Comparison of ENCODE assay signal across 8 mouse cellular contexts in the genomic region with DNA sequence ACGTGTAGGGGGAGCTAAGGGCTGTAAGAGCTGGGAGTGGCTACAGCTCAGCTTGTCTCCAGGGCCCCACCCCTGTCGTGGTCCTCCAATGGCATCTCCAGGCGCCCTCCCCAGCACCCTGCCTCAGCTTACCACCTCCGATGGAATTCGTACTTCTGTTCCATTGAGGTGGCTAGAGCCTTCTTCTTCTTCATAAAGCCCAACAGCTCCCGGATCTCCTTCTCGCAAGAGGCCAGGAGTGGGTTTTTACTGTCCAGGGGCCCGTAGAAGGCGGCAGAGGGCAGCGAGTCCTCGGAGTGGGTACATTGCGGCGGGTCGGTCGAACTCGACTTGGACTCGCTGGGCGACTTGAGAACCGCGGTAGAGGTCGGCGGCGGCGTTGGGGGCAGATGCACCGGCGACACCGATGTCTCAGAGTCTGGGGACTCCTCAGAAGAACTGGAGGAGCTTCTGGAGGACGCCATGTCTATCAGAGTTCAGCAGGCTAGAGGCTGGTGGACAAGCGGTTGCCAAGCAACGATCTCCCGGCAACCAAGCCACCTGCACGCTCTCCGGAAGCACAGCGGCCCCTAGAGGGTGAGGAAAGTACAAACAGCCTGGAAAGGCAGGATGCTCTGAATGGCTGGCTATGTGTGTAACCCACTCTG. TPM values are rescaled to one million over a fixed set of nuclear protein-coding genes. Genes with fewer than 3 reads are reported as not detected.
DNase-seq lines count a peak whose midpoint lies in the region; ATAC-seq and TF ChIP-seq lines count a peak whose summit lies in the region.

Gene Cfap54, minus strand, starts transcription at position 486 of the 647 bp plus-strand sequence.

- no peaks in the 10 kb centered on the region for H3K36me3 ChIP-seq in G1E (replicated peaks)
- no peaks in the 10 kb centered on the region for H3K36me3 ChIP-seq in forebrain, postnatal 0 days (ENCODE audit: insufficient read depth)

- DNase-seq in G1E (ENCODE audit: low spot score) = peak; percentile 80
- peak; percentile 83 to 85 for DNase-seq in cerebellum, adult 2 months
- DNase-seq in forebrain, postnatal 0 days = peak; percentile 92
- peak; percentile 92 for DNase-seq in heart, postnatal 4 days
- peak; percentile 90 to 94 for DNase-seq in layer of hippocampus, adult 2 months (ENCODE audit: low spot score in 2 of 2)
- DNase-seq in lung, adult 2 months = peak; percentile 81
- DNase-seq in testis, postnatal 14 days (ENCODE audit: low spot score) = peak; percentile 89

- no peak within 1 kb of the TSS for H3K27ac ChIP-seq in cerebellum, adult 2 months (ENCODE audit: insufficient read depth, low read length)
- H3K27ac ChIP-seq in forebrain, postnatal 0 days (ENCODE audit: low read depth, low read length) = peak within 1 kb of the TSS; percentile 41; the same call in 1 of the 2 replicates
- H3K27ac ChIP-seq in layer of hippocampus, adult 2 months = peak within 1 kb of the TSS; percentile 95

- H3K4me1 ChIP-seq in G1E (ENCODE audit: insufficient read depth, low read depth, low read length) = peaks cover 51% of the 10 kb centered on the region
- no peaks in the 10 kb centered on the region for H3K4me1 ChIP-seq in cerebellum, adult 2 months (ENCODE audit: control insufficient read depth, insufficient read depth, low read length)
- H3K4me1 ChIP-seq in forebrain, postnatal 0 days (ENCODE audit: insufficient read depth) = peaks cover 8% of the 10 kb centered on the region; the same call in 1 of the 2 replicates
- no peaks in the 10 kb centered on the region for H3K4me1 ChIP-seq in lung, adult 2 months (ENCODE audit: control insufficient read depth, insufficient read depth, low read length)

- TF ChIP-seq POLR2A in cerebellum, adult 2 months (IDR thresholded peaks at IDR 0.05; ENCODE audit: borderline replicate concordance, insufficient read depth, low read length) = no peak
- no peak for TF ChIP-seq POLR2A in lung, adult 2 months (IDR thresholded peaks at IDR 0.05; ENCODE audit: borderline replicate concordance, extremely low read depth, low read depth, low read length)

- H3K9ac ChIP-seq in forebrain, postnatal 0 days = peak within 1 kb of the TSS; percentile 40

- peak; percentile 83 for TF ChIP-seq CTCF in G1E (IDR thresholded peaks at IDR 0.05; ENCODE audit: low read depth, low read length)
- peak; percentile 85 for TF ChIP-seq CTCF in cerebellum, adult 2 months (IDR thresholded peaks at IDR 0.05; ENCODE audit: borderline replicate concordance, insufficient read depth, low read depth, low read length)
- TF ChIP-seq CTCF in forebrain, postnatal 0 days (IDR thresholded peaks at IDR 0.05; ENCODE audit: low read depth) = peak; percentile 96
- peak; percentile 97 for TF ChIP-seq CTCF in layer of hippocampus, adult 2 months (conservative IDR thresholded peaks at IDR 0.05)
- TF ChIP-seq CTCF in lung, adult 2 months (IDR thresholded peaks at IDR 0.05; ENCODE audit: insufficient read depth, low read length) = peak; percentile 87

- peak; percentile 79 for ATAC-seq in G1E (ENCODE audit: extremely low read depth, insufficient number of reproducible peaks, low FRiP score, poor library complexity, severe bottlenecking)
- ATAC-seq in forebrain, postnatal 0 days = peak; percentile 92
- ATAC-seq in neutrophil, adult 5-6 weeks (ENCODE audit: extremely low read depth, insufficient number of reproducible peaks, low FRiP score, poor library complexity, severe bottlenecking) = peak; percentile 97

- peak within 1 kb of the TSS; percentile 63 for H3K4me2 ChIP-seq in forebrain, postnatal 0 days (ENCODE audit: low read depth)

- WGBS in cerebellum, adult 2 months = 2% methylated on average over 34 of the region's 34 CpGs
- 2% methylated on average over 34 of the region's 34 CpGs for WGBS in forebrain, postnatal 0 days
- 3% methylated on average over 34 of the region's 34 CpGs for WGBS in lung, adult 2 months

- no peaks in the 10 kb centered on the region for H3K27me3 ChIP-seq in G1E (ENCODE audit: insufficient read depth, low read length)
- no peaks in the 10 kb centered on the region for H3K27me3 ChIP-seq in cerebellum, adult 2 months (ENCODE audit: control insufficient read depth, insufficient read depth, low read length)
- no peaks in the 10 kb centered on the region for H3K27me3 ChIP-seq in forebrain, postnatal 0 days (ENCODE audit: insufficient read depth, low read length)

- H3K4me3 ChIP-seq in G1E (ENCODE audit: low read depth, low read length) = peak within 1 kb of the TSS; percentile 80
- peak within 1 kb of the TSS; percentile 11 for H3K4me3 ChIP-seq in cerebellum, adult 2 months (replicated peaks; ENCODE audit: insufficient read depth, low read depth, low read length)
- H3K4me3 ChIP-seq in forebrain, postnatal 0 days (ENCODE audit: low read depth, low read length) = peak within 1 kb of the TSS; percentile 48
- peak within 1 kb of the TSS; percentile 79 for H3K4me3 ChIP-seq in layer of hippocampus, adult 2 months
- peak within 1 kb of the TSS; percentile 57 for H3K4me3 ChIP-seq in lung, adult 2 months (replicated peaks; ENCODE audit: extremely low read depth, low read depth, low read length)

- H3K9me3 ChIP-seq in G1E (replicated peaks) = 0 out of 2 replicates have a peak, but pooled peaks cover 1% of the 10 kb centered on the region
- no peaks in the 10 kb centered on the region for H3K9me3 ChIP-seq in forebrain, postnatal 0 days (ENCODE audit: low read length)

RNA-seq across cellular contexts. Expression of gene Cfap54, which starts in this region (rescaled TPM):
- total RNA-seq in G1E (2014; fragmentation: Nextera tagmentation) = 15.9 and 16.2 TPM in 2 replicates
- total RNA-seq in G1E (2017) = 3.9 and 5.1 TPM in 2 replicates
- polyA plus RNA-seq in G1E (2012) = 1.9 and 2.1 TPM in 2 replicates
- polyA plus RNA-seq in cerebellum, adult 2 months (2012; rRNA removed) = 0.95 and 1.00 TPM in 2 replicates
- 3.2 and 4.8 TPM in 2 replicates for total RNA-seq in forebrain, postnatal 0 days (2014; rRNA removed)
- polyA plus RNA-seq in forebrain, postnatal 0 days (2015; fragmentation: Nextera tagmentation; extraction: Ambion mirVana) = 1.9 and 4.2 TPM in 2 replicates
- total RNA-seq in heart, postnatal 4 days (2021) = under 1 TPM; 0.45 to 0.79 TPM
- 10 to 100 TPM; 20.7 to 22.9 TPM for total RNA-seq in layer of hippocampus, adult 2 months (2021)
- 2.3 and 3.7 TPM in 2 replicates for polyA plus RNA-seq in lung, adult 2 months (2012; rRNA removed)
- 1.9 and 2.1 TPM in 2 replicates for total RNA-seq in neutrophil, adult 5-6 weeks (2017)

Comparison
In these comparisons a context has a peak if more than half of its experiments do, and no peak if none do; other contexts are left out.
1. Peak in DNase-seq and H3K4me3 ChIP-seq in cerebellum, adult 2 months; RNA of the gene not detected or under 1 TPM.
2. Peak in DNase-seq in heart, postnatal 4 days; RNA of the gene not detected or under 1 TPM.
3. H3K4me3 ChIP-seq: peak in every context shown above with its lines; median percentile 80 in G1E; 79 in layer of hippocampus, adult 2 months; 57 in lung, adult 2 months; 48 in forebrain, postnatal 0 days; 11 in cerebellum, adult 2 months.